ENCODE assay signal across 8 mouse cellular contexts in genomic region chr7:25377100-25377700, GRCm38 (mm10). TPM values are rescaled to one million over a fixed set of nuclear protein-coding genes. Genes with fewer than 3 reads are reported as not detected.
DNase-seq lines count a peak whose midpoint lies in the region; ATAC-seq and TF ChIP-seq lines count a peak whose summit lies in the region.

No protein-coding gene starts in this region.

- DNase-seq in gastrocnemius, adult 2 months: no peak
- no peak for DNase-seq in gastrocnemius, postnatal 4 days (ENCODE audit: low spot score in 2 of 2)
- DNase-seq in ES-E14 (ENCODE audit: low read depth, low spot score): no peak
- DNase-seq in spleen, postnatal 14 days (ENCODE audit: low spot score in 2 of 2): no peak
- no peak for DNase-seq in frontal cortex, postnatal 10 days (ENCODE audit: low spot score in 2 of 2)
- DNase-seq in cerebellum, postnatal 14 days: no peak

- H3K4me3 ChIP-seq in gastrocnemius, adult 2 months: peak overlapping the region; percentile 73
- H3K4me3 ChIP-seq in ES-E14 (ENCODE audit: insufficient read depth in 1 of 2, low read depth in 1 of 2, low read length in 2 of 2, poor library complexity in 1 of 2, severe bottlenecking in 1 of 2): peak overlapping the region; percentile 2 to 54; a peak in 3 of 4 replicates
- peak overlapping the region; percentile 36; the same call in 1 of the 2 replicates for H3K4me3 ChIP-seq in forebrain, embryonic 15.5 days

- H3K9ac ChIP-seq in ES-E14 (ENCODE audit: insufficient read depth, low read depth, low read length, poor library complexity, severe bottlenecking): no peak overlapping the region
- H3K9ac ChIP-seq in forebrain, embryonic 15.5 days (replicated peaks): no peak overlapping the region

- peak overlapping the region; percentile 79; the same call in 1 of the 2 replicates for H3K27ac ChIP-seq in gastrocnemius, adult 2 months
- no peak overlapping the region for H3K27ac ChIP-seq in ES-E14 (ENCODE audit: insufficient read depth, low read depth, low read length, poor library complexity, severe bottlenecking)
- no peak overlapping the region for H3K27ac ChIP-seq in forebrain, embryonic 15.5 days (replicated peaks)

- in situ Hi-C loops in ES-E14 (cut with MboI; ENCODE audit: low sequenced_read_pairs in 2 of 2, unreplicated experiment in 2 of 2): no loop called here

- ATAC-seq in forebrain, embryonic 15.5 days (replicated peaks): no peak
- peak; percentile 29 for ATAC-seq in megakaryocyte progenitor cell, adult 5-6 weeks (replicated peaks; ENCODE audit: poor library complexity)

- WGBS in forebrain, embryonic 15.5 days: 46% methylated on average over 8 of the region's 8 CpGs

- intact Hi-C loops in gastrocnemius, adult 2 months (cut with DNase I): no loop called here

- no peaks in the 10 kb centered on the region for H3K36me3 ChIP-seq in ES-E14 (ENCODE audit: control insufficient read depth, insufficient read depth, low read length, poor library complexity, severe bottlenecking)
- H3K36me3 ChIP-seq in forebrain, embryonic 15.5 days: peaks cover 14% of the 10 kb centered on the region

- peak overlapping the region; percentile 46; the same call in 1 of the 2 replicates for H3K4me2 ChIP-seq in forebrain, embryonic 15.5 days (replicated peaks)

- H3K9me3 ChIP-seq in ES-E14 (ENCODE audit: control insufficient read depth, insufficient read depth, low read depth, low read length): no peaks in the 10 kb centered on the region
- no peaks in the 10 kb centered on the region for H3K9me3 ChIP-seq in forebrain, embryonic 15.5 days

- TF ChIP-seq CTCF in gastrocnemius, adult 2 months (IDR thresholded peaks at IDR 0.05): peak; percentile 27; the same call in 1 of the 2 replicates

- peaks cover 0 to 16% of the 10 kb centered on the region in 2 experiments; a peak in 2 of 4 replicates for H3K4me1 ChIP-seq in ES-E14 (ENCODE audit: control insufficient read depth in 2 of 2, insufficient read depth in 2 of 2, low read length in 2 of 2, poor library complexity in 1 of 2)
- peaks cover 9% of the 10 kb centered on the region for H3K4me1 ChIP-seq in forebrain, embryonic 15.5 days

- H3K27me3 ChIP-seq in forebrain, embryonic 15.5 days: no peaks in the 10 kb centered on the region

TF ChIP-seq in ES-E14, 5 proteins besides CTCF, POLR2A, EP300 and RAD21:
- TF ChIP-seq ZC3H11A (IDR thresholded peaks at IDR 0.05; ENCODE audit: borderline replicate concordance, low read depth, low read length) (no peak), CHD2 (IDR thresholded peaks at IDR 0.05; ENCODE audit: low read depth, low read length) (no peak), HCFC1 (IDR thresholded peaks at IDR 0.05; ENCODE audit: borderline replicate concordance, insufficient read depth, low read length) (no peak), ZNF384 (IDR thresholded peaks at IDR 0.05; ENCODE audit: low read depth, low read length) (no peak), MAFK (IDR thresholded peaks at IDR 0.05; ENCODE audit: insufficient read depth, low read depth, low read length) (no peak)
TF ChIP-seq in ES-E14: peak in this region for 0.

RNA-seq across cellular contexts. Expression of gene Cnfn, which starts 7.7 kb away (rescaled TPM):
- total RNA-seq in gastrocnemius, adult 2 months (2021): not detected
- total RNA-seq in gastrocnemius, postnatal 4 days (2021): not detected
- total RNA-seq in ES-E14 (2012; rRNA removed): not detected in 2 replicates
- polyA plus RNA-seq in forebrain, embryonic 15.5 days (2015; fragmentation: Nextera tagmentation; extraction: Ambion mirVana): not detected in 2 replicates
- total RNA-seq in megakaryocyte progenitor cell, adult 5-6 weeks (2015): not detected in 2 replicates
- not detected in 2 replicates for total RNA-seq in megakaryocyte progenitor cell, adult 5-6 weeks (2017)

RNA-seq across cellular contexts. Expression of gene Lipe, which starts 21.3 kb away (rescaled TPM):
- 10 to 100 TPM; 13.4 to 17.9 TPM for total RNA-seq in gastrocnemius, adult 2 months (2021)
- total RNA-seq in gastrocnemius, postnatal 4 days (2021): 10 to 100 TPM; 25.4 to 37.7 TPM
- total RNA-seq in ES-E14 (2012; rRNA removed): 3.8 and 4.7 TPM in 2 replicates
- 15.4 and 16.1 TPM in 2 replicates for polyA plus RNA-seq in forebrain, embryonic 15.5 days (2015; fragmentation: Nextera tagmentation; extraction: Ambion mirVana)
- 8.3 and 9.8 TPM in 2 replicates for total RNA-seq in megakaryocyte progenitor cell, adult 5-6 weeks (2015)
- 7.2 and 7.4 TPM in 2 replicates for total RNA-seq in megakaryocyte progenitor cell, adult 5-6 weeks (2017)

RNA-seq across cellular contexts. Expression of gene Cxcl17, which starts 35.5 kb away (rescaled TPM):
- not detected for total RNA-seq in gastrocnemius, adult 2 months (2021)
- total RNA-seq in gastrocnemius, postnatal 4 days (2021): not detected
- 0.31 TPM in 1 of 2 replicates, not detected in the other for total RNA-seq in ES-E14 (2012; rRNA removed)
- 0.39 and 0.60 TPM in 2 replicates for polyA plus RNA-seq in forebrain, embryonic 15.5 days (2015; fragmentation: Nextera tagmentation; extraction: Ambion mirVana)
- not detected in 2 replicates for total RNA-seq in megakaryocyte progenitor cell, adult 5-6 weeks (2015)
- not detected in 2 replicates for total RNA-seq in megakaryocyte progenitor cell, adult 5-6 weeks (2017)
